Mouse (Mus musculus) lung, embryonic 14.5 days (tissue): ENCODE results near the gene Ing4. TPM values are rescaled to one million over a fixed set of nuclear protein-coding genes. Genes with fewer than 3 reads are reported as not detected.

Source experiments
- ATAC-seq: fragments of 200-750 bp; cut with Nextera tagmentation; 2 replicates; pipeline ENCODE4 v1.8.0; 2017; ENCODE audit warnings: mild to moderate bottlenecking, moderate TSS enrichment, moderate library complexity; ENCODE audit not compliant: insufficient read depth
- DNase-seq: peaks from one replicate; pipeline ENCODE4 v3.0.0-alpha.2; 2015
- H3K27ac ChIP-seq: fragments of 300-500 bp; sonication (generic); 2 replicates; pipeline ENCODE4 v1.5.1; 2014; ENCODE audit warnings: low read depth, mild to moderate bottlenecking, moderate library complexity
- H3K27me3 ChIP-seq: fragments of 300-500 bp; sonication (generic); 2 replicates; pipeline ENCODE4 v1.6.1; 2014; ENCODE audit warnings: low read length, control low read depth; ENCODE audit not compliant: insufficient read depth
- H3K36me3 ChIP-seq: fragments of 300-500 bp; sonication (generic); 2 replicates; pipeline ENCODE4 v1.6.1; 2014; ENCODE audit warnings: control low read depth; ENCODE audit not compliant: insufficient read depth
- H3K4me1 ChIP-seq: fragments of 300-500 bp; sonication (generic); 2 replicates; pipeline ENCODE4 v1.6.1; 2014; ENCODE audit warnings: antibody characterized with exemption, control low read depth; ENCODE audit not compliant: insufficient read depth
- H3K4me2 ChIP-seq: fragments of 300-500 bp; sonication (generic); 2 replicates; pipeline ENCODE4 v1.6.1; 2014; ENCODE audit warnings: mild to moderate bottlenecking
- H3K4me3 ChIP-seq: fragments of 300-500 bp; sonication (generic); 2 replicates; pipeline ENCODE4 v1.5.1; 2014; ENCODE audit warnings: low read depth, low read length
- H3K9ac ChIP-seq: fragments of 300-500 bp; sonication (generic); 2 replicates; pipeline ENCODE4 v1.6.1; 2014
- H3K9me3 ChIP-seq: fragments of 300-500 bp; sonication (generic); 2 replicates; pipeline ENCODE4 v1.6.1; 2016; ENCODE audit warnings: low read depth, low read length, control low read depth
- CTCF ChIP-seq: IDR thresholded peaks from 2 replicates; pipeline ENCODE4 v1.5.1; 2016; ENCODE audit warnings: antibody characterized with exemption, low read depth
- WGBS: fragments of 180-500 bp; shearing (Covaris S2); extraction: QIAGEN DNeasy Blood & Tissue Kit; methylation state at CpG from one replicate; pipeline ENCODE4 v1.1.7; 2014; 5-methylcytosine and 5-hydroxymethylcytosine counted together
- polyA plus RNA-seq: library from polyadenylated mRNA; unstranded; fragments of >200 nt; fragmentation: Nextera tagmentation; extraction: Ambion mirVana; gene quantifications from 2 replicates; pipeline ENCODE4 v1.2.1, GENCODE M21; 2014

Gene Ing4
- polyA plus RNA-seq, 1 experiment from 2014 or later, result 101 TPM

- Histone ChIP-seq H3K4me1 (peaks cover 5% of the 10 kb centered on the region; the same call in 1 of the 2 replicates), H3K4me3 (peak overlapping the region; percentile 42), H3K27me3 (no peaks in the 10 kb centered on the region), H3K36me3 (no peaks in the 10 kb centered on the region), H3K9me3 (no peaks in the 10 kb centered on the region), H3K9ac (peak overlapping the region; percentile 62), H3K4me2 (peak overlapping the region; percentile 85), H3K27ac (peak overlapping the region; percentile 79; the same call in 1 of the 2 replicates)
- DNase-seq (no peak), ATAC-seq (peak; percentile 36)
- no peak for TF ChIP-seq CTCF
- WGBS, result 23% methylated on average over 25 of the region's 25 CpGs
Measured at GRCm38 (mm10) chr6:125081394-125081793, 41.8 kb downstream of the Ing4 start.

GRCm38 (mm10) chr6:125081797-125082560, 42.4 kb downstream of the Ing4 start:
- H3K27me3 ChIP-seq, result no peaks in the 10 kb centered on the region
- no peaks in the 10 kb centered on the region for H3K36me3 ChIP-seq
- peak overlapping the region; percentile 42 for H3K4me3 ChIP-seq
- H3K4me2 ChIP-seq, result peak overlapping the region; percentile 85
- peak overlapping the region; percentile 79; the same call in 1 of the 2 replicates for H3K27ac ChIP-seq
- peak; percentile 97 for TF ChIP-seq CTCF
- H3K9me3 ChIP-seq, result no peaks in the 10 kb centered on the region
- DNase-seq, result peak; percentile 99
- 20% methylated on average over 45 of the region's 45 CpGs for WGBS
- H3K9ac ChIP-seq, result peak overlapping the region; percentile 62
- peak; percentile 84 for ATAC-seq
- H3K4me1 ChIP-seq, result peaks cover 5% of the 10 kb centered on the region; the same call in 1 of the 2 replicates

- no peak overlapping the region for H3K9ac ChIP-seq
- H3K4me2 ChIP-seq, result no peak overlapping the region
- H3K4me3 ChIP-seq, result no peak overlapping the region
- no peak overlapping the region for H3K27ac ChIP-seq
- H3K9me3 ChIP-seq, result no peaks in the 10 kb centered on the region
- DNase-seq (no peak), ATAC-seq (no peak)
- peaks cover 5% of the 10 kb centered on the region; the same call in 1 of the 2 replicates for H3K4me1 ChIP-seq
- no peaks in the 10 kb centered on the region for H3K27me3 ChIP-seq
- no peaks in the 10 kb centered on the region for H3K36me3 ChIP-seq
- TF ChIP-seq CTCF, result no peak
- 80% methylated on average over 7 of the region's 7 CpGs for WGBS
Measured at GRCm38 (mm10) chr6:125082801-125083386, 43.3 kb downstream of the Ing4 start.

DNA sequence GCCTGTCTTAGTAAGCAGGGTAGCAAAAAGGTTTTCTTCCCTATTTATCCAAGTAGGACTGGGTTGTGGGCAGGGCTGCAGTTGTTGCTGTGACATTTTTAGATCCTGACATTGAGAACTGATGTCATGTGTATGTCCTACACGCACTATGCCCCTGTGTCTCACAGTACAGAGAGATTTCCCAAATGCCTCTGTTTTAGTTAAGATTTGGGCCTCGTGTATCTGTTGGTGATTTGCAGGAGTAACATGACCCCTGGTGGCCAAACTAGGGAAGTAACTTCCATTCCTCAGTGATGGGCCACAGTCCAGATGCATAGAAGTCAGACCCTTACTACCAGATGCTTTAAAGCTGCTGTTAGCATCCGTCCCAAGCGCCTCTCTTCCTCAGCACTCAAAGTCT, 44.9 kb downstream of the Ing4 start:
- ATAC-seq (peak; percentile 9), DNase-seq (peak; percentile 91)
- no peak overlapping the region for H3K4me2 ChIP-seq
- no peak overlapping the region for H3K4me3 ChIP-seq
- no peaks in the 10 kb centered on the region for H3K27me3 ChIP-seq
- no peaks in the 10 kb centered on the region for H3K9me3 ChIP-seq
- H3K36me3 ChIP-seq, result no peaks in the 10 kb centered on the region
- peak; percentile 95 for TF ChIP-seq CTCF
- 4% methylated on average over 4 of the region's 4 CpGs for WGBS
- no peak overlapping the region for H3K9ac ChIP-seq
- H3K4me1 ChIP-seq, result peaks cover 8% of the 10 kb centered on the region
- no peak overlapping the region for H3K27ac ChIP-seq

GRCm38 (mm10) chr6:125087937-125088336, 48.4 kb downstream of the Ing4 start:
- no peak for DNase-seq
- Histone ChIP-seq H3K4me2 (no peak overlapping the region), H3K4me1 (peaks cover 17% of the 10 kb centered on the region), H3K36me3 (no peaks in the 10 kb centered on the region), H3K9me3 (no peaks in the 10 kb centered on the region), H3K4me3 (no peak overlapping the region), H3K27me3 (no peaks in the 10 kb centered on the region), H3K9ac (no peak overlapping the region), H3K27ac (peak overlapping the region; percentile 96)
- 63% methylated on average over 3 of the region's 3 CpGs for WGBS
- no peak for TF ChIP-seq CTCF
- no peak for ATAC-seq

- ATAC-seq (peak; percentile 80), DNase-seq (peak; percentile 91)
- H3K4me1 ChIP-seq, result peaks cover 17% of the 10 kb centered on the region
- H3K9me3 ChIP-seq, result no peaks in the 10 kb centered on the region
- H3K4me2 ChIP-seq, result peak overlapping the region; percentile 58
- TF ChIP-seq CTCF, result peak; percentile 42
- peak overlapping the region; percentile 38 for H3K9ac ChIP-seq
- H3K36me3 ChIP-seq, result no peaks in the 10 kb centered on the region
- H3K27ac ChIP-seq, result peak overlapping the region; percentile 96
- H3K4me3 ChIP-seq, result no peak overlapping the region
- 3% methylated on average over 19 of the region's 20 CpGs for WGBS
- H3K27me3 ChIP-seq, result no peaks in the 10 kb centered on the region
Measured at GRCm38 (mm10) chr6:125088561-125089321, 49.2 kb downstream of the Ing4 start.
